Mouse (Mus musculus) heart, postnatal 10 days (tissue): Measurements from ENCODE around the gene Vsig10. TPM values are rescaled to one million over a fixed set of nuclear protein-coding genes. Genes with fewer than 3 reads are reported as not detected.
"Not testable (repeated sequence)": the region's sequence is repeated elsewhere in the genome, so short reads cannot be mapped to it uniquely, and the experiment has no call there.

ENCODE experiments used
- DNase-seq, 2 experiments: peaks; one replicate each; pipeline ENCODE4 v3.0.0; 2021
- intact Hi-C: fragments of 180-260 bp; cut with DNase I; formaldehyde crosslinking; loops from one replicate; pipeline ENCODE4 v1.15.1; 2025
- total RNA-seq, 2 experiments: library from RNA; stranded (reverse); gene quantifications; 2 replicates each; pipeline ENCODE4 v1.2.3; 2021

Gene Vsig10
- total RNA-seq: 10 to 100 TPM; 12.8 to 17.4 TPM

DNA sequence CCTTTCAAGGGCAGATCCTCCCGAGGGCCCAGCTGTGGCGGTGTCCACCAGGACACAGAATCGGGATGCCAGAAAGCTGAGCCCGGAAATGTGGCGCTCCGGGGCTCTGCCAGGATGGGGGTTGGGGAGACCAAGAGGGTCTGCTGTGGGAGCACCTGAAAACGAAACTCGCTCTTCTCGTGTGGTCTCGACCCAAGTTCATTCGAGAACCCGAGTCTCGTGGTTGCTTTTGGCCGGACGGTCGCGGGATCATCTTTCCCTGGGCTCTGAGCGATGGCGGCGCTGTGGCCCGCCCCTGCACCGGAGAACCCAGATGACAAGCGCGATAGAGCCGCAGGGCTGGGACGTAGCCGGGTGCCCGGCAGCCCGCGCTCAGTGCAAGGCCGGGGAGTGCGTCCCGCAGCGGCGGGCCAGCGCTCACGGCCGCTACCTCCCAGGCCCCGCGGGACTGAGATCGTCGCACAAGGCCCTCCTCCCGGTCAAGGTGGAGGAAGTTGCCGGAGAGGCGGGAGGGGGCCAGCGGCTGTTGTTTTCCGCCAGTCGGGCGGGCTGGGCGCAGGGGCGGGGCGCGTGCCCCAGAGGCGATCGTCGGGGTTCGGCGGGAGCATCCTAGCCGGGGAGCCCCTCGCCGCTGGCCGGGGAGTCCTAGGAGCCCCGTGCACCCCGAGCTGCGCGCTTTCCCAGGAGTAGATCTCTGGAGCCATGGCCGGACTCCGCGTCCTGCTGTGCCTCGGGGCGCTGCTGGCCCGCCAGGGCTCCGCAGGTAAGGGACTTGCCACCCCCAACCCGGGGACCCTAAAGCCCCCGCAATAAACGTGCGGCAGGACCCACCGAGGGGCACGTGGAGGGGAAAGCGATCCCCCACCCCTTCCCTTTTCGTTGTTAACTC lies at the start of gene Vsig10:
TSS of gene Vsig10 (plus strand) at position 343 of the 889 bp plus-strand sequence.
- peak; percentile 78 to 80 for DNase-seq
- intact Hi-C loops: loop anchor here (1.0 kb wide), 1 partner anchor 39 kb away; no protein-coding TSS in a partner anchor

DNA sequence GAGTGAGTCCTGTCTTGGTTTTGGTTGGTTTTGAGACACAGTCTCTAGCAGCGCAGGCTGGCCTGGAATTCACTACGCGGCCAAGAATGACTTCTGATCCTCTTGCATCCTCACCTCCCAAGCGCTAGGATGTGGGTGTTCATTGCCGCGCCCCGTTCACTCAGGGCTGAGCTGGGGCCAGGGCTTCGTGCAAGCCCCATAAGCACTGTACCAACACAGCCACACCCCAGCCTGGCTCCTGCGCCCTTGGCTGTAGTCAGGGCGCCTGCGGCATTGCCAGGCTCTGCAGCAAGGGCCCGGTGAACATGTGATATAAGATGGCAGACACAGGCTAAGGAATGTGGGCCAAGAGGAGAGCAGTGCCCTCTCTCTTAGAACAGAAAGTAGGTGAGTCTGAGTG lies 49.5 kb upstream of the Vsig10 start:
- intact Hi-C loops: no loop called here
- DNase-seq: no peak

DNA sequence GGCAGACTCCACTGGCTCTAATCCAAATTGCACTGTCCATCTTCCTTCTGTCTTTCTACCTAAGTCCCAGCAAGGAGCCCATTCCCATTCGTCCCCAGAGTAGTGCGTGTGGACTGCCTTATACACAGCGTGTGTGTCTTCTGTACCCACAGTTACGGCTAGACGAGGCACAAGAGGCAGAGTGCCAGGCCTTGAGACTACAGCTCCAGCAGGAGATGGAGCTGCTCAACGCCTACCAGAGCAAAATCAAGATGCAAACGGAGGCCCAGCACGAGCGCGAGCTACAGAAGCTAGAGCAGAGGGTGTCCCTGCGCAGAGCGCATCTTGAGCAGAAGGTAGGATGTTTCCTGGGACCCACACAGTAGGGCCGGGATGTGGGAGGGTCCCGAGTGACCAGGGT lies 46.9 kb upstream of the Vsig10 start:
- intact Hi-C loops: no loop called here
- no peak for DNase-seq

DNA sequence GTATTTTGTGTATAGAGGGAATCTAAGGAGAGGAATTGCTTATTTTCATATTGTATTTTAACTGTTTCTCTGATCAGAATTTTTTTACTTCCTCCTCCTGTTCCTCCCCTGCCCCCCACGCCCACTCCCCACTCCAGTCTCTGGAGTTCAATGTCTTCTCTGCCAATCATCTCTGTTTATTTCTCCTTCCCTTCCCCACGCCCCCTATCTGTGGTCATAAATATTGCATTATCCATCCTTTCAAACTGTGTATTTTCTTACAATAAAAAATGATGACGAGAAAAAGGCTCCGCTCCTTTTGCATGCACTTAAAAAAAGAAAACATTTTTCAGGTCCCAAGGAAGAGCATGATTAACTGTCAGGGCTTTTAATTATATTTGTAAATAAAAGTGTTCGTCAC lies 44.1 kb upstream of the Vsig10 start:
- intact Hi-C loops: no loop called here
- no peak for DNase-seq

DNA sequence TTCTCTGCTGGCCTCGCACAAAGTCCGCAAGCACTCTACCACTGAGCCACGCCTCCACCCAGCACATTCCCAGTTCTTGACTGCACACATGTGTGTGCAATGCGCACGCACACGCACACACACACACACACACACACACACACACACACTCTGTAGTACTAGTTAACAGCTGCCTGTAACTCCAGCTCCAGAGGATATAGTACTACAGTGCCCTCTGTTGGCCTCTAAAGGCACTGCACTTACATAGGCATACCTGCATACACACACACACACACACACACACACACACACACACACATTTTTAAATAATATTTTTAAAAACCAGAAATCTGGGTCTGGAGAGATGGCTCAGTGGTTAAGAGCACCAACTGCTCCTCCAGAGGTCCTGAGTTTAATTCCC lies 41.1 kb upstream of the Vsig10 start:
- DNase-seq: no peak
- intact Hi-C loops: no loop called here

DNA sequence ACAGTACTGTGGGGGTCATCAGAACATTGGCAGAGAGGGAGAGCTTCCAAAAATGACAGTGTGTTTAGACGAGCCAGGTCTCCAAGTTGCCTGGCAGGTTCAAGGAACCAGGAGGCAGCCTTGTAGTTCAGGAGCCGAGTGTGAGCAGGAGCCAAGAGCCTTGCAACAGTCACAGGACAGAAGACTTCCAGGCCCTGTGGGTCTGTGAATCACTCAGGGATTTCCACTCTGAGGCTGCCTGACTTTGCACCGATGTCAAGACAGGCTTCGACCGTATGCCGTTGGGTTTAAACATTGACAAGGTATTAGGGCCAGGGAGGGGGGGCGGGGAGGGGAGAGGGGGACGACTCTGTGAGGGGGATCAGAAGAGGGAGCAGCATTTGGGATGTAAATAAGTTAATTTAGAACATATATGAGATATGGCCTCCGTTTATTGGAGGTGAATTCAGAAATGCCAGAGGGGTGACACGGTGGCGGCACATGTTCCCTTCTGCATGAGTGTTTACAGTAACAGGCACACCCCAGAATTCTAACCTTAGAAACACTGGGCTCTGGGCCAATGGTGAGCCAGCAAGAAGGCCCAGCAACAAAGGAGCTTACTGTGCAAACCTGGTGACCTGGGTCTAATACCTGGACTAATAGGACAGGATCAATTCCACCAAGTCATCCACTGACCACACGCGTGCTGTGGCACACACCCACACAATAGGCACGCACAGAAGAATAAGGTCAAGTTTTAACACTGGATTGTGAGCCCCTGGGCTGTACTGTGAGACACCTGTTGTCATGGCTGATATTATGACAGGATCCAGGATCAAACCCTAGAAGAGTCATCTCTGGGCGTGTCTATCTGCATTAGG lies 39.8 kb upstream of the Vsig10 start:
- peak; percentile 54 to 62 for DNase-seq

DNA sequence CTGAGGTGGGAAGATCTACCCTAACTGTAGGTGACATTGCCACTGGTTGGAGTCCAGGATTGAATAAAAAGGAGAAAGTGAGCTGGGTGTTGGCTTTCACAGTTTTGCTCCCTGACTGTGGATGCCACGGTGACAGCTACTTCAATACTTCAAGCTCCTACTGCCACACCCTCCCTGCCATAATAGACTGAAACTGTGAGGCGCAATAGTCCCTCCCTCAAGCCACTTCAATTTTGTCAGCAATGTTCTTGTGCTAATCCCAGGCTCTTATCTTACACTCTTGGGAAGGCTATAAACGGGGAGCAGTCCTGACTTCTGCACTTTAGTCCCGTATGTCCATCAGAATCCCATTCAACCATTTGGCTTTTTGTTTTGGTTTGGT lies 39.2 kb upstream of the Vsig10 start:
- intact Hi-C loops: no loop called here
- DNase-seq: no peak

More for the DNA sequence above, 39.8 kb upstream of the Vsig10 start:
- intact Hi-C loops: no loop called here

DNA sequence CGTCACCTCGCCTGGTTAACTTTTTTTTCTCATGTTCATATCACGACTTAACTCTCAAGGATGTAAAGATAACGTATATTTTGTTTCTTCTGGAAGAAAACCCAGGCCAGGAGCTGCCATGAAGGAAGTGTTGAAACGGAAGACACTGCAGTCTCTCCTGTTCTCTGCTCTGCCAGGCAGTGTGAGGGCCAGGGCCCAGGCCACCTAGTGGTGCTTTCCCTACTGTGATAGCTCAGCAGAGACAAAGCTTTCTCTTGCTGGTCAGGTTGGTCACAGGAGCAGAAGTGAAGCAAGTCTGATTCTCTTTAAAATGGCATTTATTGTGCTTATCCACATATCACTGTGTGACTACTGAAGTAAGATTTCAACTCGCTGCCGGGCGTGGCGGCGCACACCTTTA lies 37.3 kb upstream of the Vsig10 start:
- intact Hi-C loops: no loop called here
- DNase-seq: no peak

DNA sequence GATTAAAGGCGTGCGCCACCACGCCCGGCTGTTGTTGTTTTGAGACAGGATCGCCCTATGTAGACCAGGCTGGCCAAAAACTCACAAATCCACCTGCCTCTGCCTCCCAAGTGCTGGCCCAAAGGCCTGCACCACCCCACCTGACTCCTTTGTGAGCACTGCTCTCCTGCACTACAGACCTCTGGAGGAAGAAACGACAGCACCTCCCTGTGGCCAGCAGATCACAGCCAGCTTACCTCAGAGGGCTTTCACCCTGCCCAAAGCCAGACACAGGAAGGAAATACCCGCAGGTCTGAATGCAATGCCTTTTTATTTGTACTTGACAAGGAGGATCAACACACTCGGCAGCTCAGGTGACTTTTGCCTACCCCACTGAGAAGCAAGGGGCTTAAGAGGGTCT lies 36.5 kb upstream of the Vsig10 start:
- DNase-seq: no peak
- intact Hi-C loops: no loop called here

DNA sequence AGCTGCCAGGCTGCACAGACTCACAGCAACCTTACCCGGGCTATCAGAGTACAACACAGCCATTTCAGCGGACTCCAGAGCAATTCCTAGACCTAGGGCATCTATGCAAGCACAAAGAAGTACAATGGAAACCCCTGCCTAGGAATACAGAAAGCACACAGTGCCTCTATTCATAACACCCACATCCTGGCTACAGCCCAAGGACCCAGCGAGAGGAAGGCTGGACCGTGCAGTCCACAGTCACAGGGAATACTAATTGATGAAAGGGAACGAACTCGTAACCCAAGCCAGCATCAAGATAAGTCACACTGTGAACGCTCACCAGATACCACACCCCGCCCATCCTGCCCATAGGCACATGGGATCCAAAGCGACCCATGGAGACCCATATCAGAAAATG lies 34.9 kb upstream of the Vsig10 start:
- no peak for DNase-seq
- intact Hi-C loops: no loop called here

DNA sequence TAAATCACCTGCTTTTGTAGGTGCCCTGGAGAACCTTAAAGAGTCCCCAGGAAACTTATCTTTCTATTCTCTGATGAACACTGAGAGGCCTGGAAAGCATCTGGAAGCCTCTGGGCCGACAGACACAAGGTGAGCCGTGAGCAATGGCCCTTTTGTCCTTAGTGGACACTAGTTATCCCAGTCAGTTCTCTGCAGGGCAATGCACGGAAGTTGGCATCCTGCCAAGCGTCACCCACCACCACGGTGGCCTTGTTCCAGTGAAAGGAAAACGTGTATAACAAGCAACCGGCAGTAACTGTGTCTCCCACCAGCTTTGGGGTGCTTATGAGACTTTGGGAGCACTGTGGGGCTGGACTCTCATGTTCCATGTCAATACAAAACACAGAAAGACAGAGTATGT lies 34.2 kb upstream of the Vsig10 start:
- DNase-seq: no peak
- intact Hi-C loops: loop anchor here (5.0 kb wide), 1 partner anchor 167 kb away; the partner anchor contains the start of gene Suds3

DNA sequence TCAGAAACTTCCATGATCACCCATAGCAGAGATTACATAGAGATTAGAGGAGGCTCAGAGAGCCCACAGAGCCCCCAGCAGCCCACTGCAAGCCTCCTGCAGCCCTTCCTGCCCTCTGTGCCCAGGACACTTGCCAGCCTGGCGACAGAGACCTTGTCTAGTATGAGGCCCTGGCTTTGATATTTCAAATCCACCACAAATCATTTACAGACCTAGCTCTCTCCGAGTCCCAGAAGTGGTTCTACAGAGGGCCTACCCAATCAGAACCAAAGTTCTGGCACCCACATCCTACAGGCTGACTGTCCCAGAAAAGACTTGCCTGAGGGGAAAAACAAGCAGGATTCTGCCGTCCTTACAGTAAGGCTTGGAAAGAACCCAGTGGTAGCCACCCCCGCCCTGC lies 33.6 kb upstream of the Vsig10 start:
- DNase-seq: no peak
- intact Hi-C loops: loop anchor here (5.0 kb wide), 1 partner anchor 168 kb away; the partner anchor contains the start of gene Suds3

DNA sequence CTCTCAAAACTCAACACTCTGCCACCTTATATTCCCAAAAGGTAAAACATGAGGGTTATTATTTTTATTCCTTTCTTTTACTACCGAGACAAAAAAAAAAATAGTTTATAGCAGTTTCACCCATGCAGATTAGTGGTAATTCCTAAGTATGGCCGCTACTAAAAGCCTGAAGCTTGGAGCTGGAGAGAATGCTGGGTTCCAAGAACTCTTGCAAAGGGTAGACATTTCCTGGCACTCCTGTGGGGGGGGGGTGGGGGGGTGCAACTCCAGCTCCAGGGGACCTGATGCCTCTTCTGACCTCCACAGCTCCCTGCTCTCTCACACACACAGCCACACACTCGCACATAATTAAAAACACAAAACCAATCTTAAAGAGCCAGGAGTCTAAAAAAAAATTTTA lies 32.6 kb upstream of the Vsig10 start:
- no peak for DNase-seq
- intact Hi-C loops: loop anchor here (5.0 kb wide), 1 partner anchor 169 kb away; the partner anchor contains the start of gene Suds3

DNA sequence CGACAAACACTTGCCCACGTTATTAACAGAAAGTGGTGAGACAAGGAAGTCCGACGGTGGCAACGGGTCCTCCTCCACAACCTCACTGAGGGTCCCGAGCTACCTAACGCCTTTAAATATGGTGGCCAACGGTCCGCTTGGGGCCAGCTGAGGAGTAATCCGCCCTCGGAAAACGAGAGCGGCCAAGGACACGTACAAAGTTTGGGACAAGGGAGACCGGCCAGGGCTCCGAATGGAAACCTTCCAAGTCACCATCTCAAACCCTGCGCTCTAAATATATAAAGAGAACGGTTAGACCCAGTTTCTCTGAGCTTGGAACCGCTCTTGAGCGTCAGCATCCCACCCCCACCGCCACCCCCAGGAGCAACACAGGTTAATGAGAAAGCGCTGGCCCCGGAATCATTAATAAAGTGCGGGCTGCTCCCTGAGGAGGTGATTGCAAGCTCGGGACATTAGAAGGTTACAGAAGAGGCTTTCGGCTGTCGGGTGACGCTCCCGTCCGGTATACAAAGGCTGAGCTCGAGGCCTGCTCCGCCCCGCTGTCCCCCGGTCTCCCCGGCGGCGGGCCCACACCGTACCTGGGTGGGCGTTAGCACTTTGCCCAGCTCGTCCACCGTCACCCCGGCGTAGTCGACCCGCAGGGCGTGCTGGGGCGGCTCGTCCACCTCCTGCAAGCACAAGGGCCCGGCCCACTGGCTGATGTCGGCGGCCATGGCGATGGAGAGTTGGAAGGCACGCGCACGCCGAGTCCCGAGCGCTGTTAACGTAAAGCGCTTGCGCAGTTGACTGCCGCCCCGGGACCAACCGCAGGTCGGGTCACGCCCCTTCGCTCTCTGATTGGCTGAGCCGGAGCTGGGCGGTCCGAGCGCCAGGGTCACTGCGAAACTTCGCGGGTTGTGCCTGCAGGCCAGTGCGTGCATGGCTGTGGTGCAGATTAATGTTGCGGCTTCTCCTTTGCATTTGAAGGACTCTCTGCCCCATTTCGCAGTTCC lies 31.8 kb upstream of the Vsig10 start, which contains the start of gene Pebp1:
TSS of gene Pebp1 (minus strand) at position 795 of the 992 bp plus-strand sequence.
- intact Hi-C loops: loop anchor here (5.0 kb wide), 1 partner anchor 170 kb away; the partner anchor contains the start of gene Suds3
- peak; percentile 98 for DNase-seq

DNA sequence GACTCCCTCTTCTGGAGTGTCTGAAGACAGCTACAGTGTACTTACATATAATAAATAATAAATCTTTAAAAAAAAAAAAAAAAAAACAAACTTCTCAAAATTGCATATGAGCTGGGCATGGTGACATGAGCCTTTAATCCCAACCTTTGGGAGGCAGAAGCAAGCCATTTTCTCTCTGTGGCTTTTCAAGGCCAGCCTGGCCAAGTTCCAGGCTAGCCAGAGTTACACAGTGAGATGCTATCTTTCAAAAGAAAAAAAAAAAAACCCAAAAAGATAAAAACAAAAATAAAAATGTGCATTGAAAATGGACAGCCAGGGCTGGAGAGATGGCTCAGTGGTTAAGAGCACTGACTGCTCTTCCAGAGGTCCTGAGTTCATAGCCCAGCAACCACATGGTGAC lies 29.2 kb upstream of the Vsig10 start:
- no peak for DNase-seq
- intact Hi-C loops: loop anchor here (5.0 kb wide), 1 partner anchor 172 kb away; the partner anchor contains the start of gene Suds3

DNA sequence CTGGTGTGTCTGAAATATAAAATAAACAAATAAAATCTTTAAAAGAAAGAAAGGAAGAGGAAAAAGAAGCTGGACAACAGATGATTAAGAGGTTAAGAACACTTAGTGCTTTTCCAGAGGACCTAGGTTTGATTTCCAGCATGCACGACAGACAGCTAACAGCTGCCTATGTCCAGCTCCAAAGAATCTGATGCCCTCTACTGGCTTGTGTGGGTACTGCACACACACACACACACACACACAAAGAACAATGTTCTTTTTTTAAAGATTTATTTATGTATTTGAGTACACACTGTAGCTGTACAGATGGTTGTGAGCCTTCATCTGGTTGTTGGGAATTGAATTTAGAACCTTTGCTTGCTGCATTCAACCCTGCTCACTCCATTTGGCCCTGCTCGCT lies 28.8 kb upstream of the Vsig10 start:
- intact Hi-C loops: no loop called here

DNA sequence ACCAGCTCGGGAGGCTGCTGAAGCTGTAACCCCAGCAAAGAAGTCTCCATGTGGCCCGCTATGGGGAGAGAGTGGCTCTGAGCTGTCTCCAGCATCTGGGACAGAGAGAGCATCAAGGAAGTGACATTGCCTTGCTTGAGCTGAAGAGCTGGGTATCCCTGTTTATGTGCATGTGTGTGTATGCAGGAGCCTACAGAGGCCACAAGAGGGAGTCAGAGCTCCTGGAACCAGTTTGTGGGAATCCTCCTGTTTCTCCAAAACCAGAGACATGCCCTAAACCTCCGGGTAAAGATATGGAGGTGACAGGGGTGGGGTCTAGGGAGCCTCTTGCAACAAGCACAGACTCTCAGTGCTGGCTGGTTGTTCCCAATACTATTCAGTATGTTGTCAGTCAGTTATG lies 27.6 kb upstream of the Vsig10 start:
- intact Hi-C loops: no loop called here
- DNase-seq: no peak

More for the DNA sequence above, 28.8 kb upstream of the Vsig10 start:
- DNase-seq: no peak

DNA sequence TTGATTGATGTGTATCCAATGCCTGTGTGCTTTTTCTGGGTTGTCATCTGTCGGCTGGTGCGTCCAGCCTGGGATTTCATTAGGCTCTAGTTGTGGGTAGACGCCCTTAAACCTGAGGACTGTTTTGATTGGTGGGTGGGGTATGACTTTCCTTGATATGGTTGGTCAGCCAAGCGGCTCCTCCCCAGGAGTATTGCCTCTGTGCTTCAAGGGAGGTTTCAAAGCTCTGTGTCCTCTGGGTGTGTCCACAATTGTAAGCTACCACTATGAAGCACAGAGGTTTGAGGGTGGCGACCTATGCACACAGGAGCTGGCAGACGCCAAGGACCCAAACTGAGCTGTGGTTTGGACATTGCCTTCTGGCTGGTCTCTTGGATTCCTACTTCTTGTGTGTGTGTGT lies 26.3 kb upstream of the Vsig10 start:
- intact Hi-C loops: no loop called here
- no peak for DNase-seq

DNA sequence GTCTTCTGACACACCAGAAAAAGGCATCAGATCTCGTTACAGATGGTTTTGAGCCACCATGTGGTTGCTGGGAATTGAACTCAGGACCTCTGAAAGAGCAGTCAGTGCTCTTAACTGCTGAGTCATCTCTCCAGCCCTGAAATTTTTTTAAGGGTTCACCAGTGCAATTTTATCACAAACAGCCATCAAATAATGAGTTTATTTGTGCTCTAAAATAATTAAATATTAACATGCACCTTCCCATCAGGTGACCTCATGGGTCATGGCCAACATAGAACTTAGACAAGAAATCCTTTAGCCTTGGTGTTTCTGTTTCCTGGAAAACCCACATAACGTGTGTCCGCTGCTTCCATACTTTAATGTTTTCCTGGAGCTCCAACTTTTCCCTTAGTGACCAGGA lies 25.1 kb upstream of the Vsig10 start:
- DNase-seq, intact Hi-C loops: not testable (repeated sequence)

DNA sequence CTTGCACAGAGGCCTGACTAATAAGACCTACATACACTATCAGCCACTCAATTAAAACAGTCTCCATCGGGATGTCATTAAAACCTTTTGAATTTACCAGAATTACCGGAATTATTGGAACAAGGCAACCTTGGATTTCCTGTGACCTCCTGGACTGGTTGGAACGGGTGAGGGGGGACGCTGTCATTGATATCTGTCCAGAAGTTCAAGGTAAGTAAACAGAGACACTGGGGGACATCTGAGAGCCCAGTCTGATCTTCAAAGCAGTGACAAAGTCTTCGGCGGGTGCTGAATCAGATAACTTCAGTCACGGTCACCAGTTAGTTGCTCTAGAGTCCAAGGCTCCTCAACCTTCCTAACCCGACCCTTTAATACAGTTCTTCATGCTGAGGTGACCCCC lies 23.9 kb upstream of the Vsig10 start:
- intact Hi-C loops: no loop called here
- no peak for DNase-seq
